Mouse (Mus musculus): ENCODE data around the gene Fgd6.

Fgd6 gene

DNA sequence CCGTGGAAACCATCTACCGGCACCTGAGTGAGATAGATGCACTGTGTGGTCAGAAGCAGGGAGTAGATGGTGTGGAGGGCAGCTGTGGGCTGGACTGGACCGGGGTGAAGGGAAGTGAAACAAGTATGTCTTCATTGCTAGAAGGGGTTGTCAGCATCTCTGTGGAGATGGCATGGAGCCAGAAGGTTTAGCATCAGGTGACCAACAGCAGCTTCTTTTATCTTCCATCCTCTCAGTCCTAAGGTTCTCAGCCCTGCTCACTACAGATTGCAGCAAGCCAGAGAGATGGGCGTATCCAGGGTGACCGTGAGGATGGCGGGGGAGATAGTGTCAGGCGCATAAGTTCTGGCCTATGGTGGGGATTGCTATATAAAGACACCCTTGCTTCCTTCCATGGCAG lies 86.8 kb downstream of the Fgd6 start:
- Histone ChIP-seq H3K27me3 (ENCODE audit: control insufficient read depth, insufficient read depth, low read length, poor library complexity, severe bottlenecking) (no peaks in the 10 kb centered on the region), H3K36me3 (ENCODE audit: control insufficient read depth, insufficient read depth, low read length, poor library complexity, severe bottlenecking) (no peaks in the 10 kb centered on the region)
- DNase-seq (ENCODE audit: low read depth, low spot score): peak; percentile 5

GRCm38 (mm10) chr10:94123581-94123980 lies 87.8 kb downstream of the Fgd6 start:
- Histone ChIP-seq H3K36me3 (ENCODE audit: control insufficient read depth, insufficient read depth, low read length, poor library complexity, severe bottlenecking) (no peaks in the 10 kb centered on the region), H3K27me3 (ENCODE audit: control insufficient read depth, insufficient read depth, low read length, poor library complexity, severe bottlenecking) (no peaks in the 10 kb centered on the region)
- no peak for DNase-seq (ENCODE audit: low read depth, low spot score)

- H3K27me3 ChIP-seq (ENCODE audit: control insufficient read depth, insufficient read depth, low read length, poor library complexity, severe bottlenecking): no peaks in the 10 kb centered on the region
- DNase-seq (ENCODE audit: low read depth, low spot score): peak; percentile 10
- H3K36me3 ChIP-seq (ENCODE audit: control insufficient read depth, insufficient read depth, low read length, poor library complexity, severe bottlenecking): no peaks in the 10 kb centered on the region
These were observed 88.6 kb downstream of the Fgd6 start for GRCm38 (mm10) chr10:94124376-94124775.

DNA sequence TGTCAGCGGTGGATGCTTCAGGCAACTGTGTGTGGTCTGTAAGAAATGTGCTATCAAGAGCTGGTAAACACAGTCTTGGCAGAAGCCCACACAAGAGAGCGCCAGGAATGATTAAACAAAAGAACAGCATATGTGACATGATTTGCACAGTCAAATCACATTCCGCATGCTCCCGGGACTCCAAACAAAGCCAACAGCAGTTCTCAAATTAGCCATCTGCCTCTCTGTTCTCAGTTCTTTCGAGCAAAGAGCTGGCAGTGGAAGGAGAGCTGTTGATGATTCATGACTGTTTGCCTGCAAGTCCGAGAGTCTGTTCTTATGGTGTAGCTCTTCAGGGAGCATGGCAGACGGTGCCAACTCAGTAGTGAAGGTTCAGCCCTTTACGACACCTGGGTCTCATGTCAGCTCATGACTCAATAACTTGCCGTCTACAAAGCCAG lies 93.9 kb downstream of the Fgd6 start:
- H3K27me3 ChIP-seq (ENCODE audit: control insufficient read depth, insufficient read depth, low read length, poor library complexity, severe bottlenecking): no peaks in the 10 kb centered on the region
- DNase-seq (ENCODE audit: low read depth, low spot score): no peak
- no peaks in the 10 kb centered on the region for H3K36me3 ChIP-seq (ENCODE audit: control insufficient read depth, insufficient read depth, low read length, poor library complexity, severe bottlenecking)

GRCm38 (mm10) chr10:94133081-94133480 lies 97.3 kb downstream of the Fgd6 start:
- Histone ChIP-seq H3K36me3 (ENCODE audit: control insufficient read depth, insufficient read depth, low read length, poor library complexity, severe bottlenecking) (no peaks in the 10 kb centered on the region; the same call in 1 of the 2 replicates), H3K27me3 (ENCODE audit: control insufficient read depth, insufficient read depth, low read length, poor library complexity, severe bottlenecking) (no peaks in the 10 kb centered on the region)
- DNase-seq (ENCODE audit: low read depth, low spot score): no peak

- no peak for DNase-seq (ENCODE audit: low read depth, low spot score)
- H3K36me3 ChIP-seq (ENCODE audit: control insufficient read depth, insufficient read depth, low read length, poor library complexity, severe bottlenecking): no peaks in the 10 kb centered on the region; the same call in 1 of the 2 replicates
- H3K27me3 ChIP-seq (ENCODE audit: control insufficient read depth, insufficient read depth, low read length, poor library complexity, severe bottlenecking): no peaks in the 10 kb centered on the region
These were observed 97.9 kb downstream of the Fgd6 start for GRCm38 (mm10) chr10:94133674-94134073.

- Histone ChIP-seq H3K27me3 (ENCODE audit: control insufficient read depth, insufficient read depth, low read length, poor library complexity, severe bottlenecking) (no peaks in the 10 kb centered on the region), H3K36me3 (ENCODE audit: control insufficient read depth, insufficient read depth, low read length, poor library complexity, severe bottlenecking) (no peaks in the 10 kb centered on the region; the same call in 1 of the 2 replicates)
- no peak for DNase-seq (ENCODE audit: low read depth, low spot score)
These were observed 99.0 kb downstream of the Fgd6 start for GRCm38 (mm10) chr10:94134535-94135390.

GRCm38 (mm10) chr10:94138890-94139482 lies 103.2 kb downstream of the Fgd6 start:
- H3K36me3 ChIP-seq (ENCODE audit: control insufficient read depth, insufficient read depth, low read length, poor library complexity, severe bottlenecking): no peaks in the 10 kb centered on the region; the same call in 1 of the 2 replicates
- DNase-seq (ENCODE audit: low read depth, low spot score): no peak
- H3K27me3 ChIP-seq (ENCODE audit: control insufficient read depth, insufficient read depth, low read length, poor library complexity, severe bottlenecking): no peaks in the 10 kb centered on the region

GRCm38 (mm10) chr10:94140227-94140931 lies 104.6 kb downstream of the Fgd6 start:
- no peaks in the 10 kb centered on the region; the same call in 1 of the 2 replicates for H3K36me3 ChIP-seq (ENCODE audit: control insufficient read depth, insufficient read depth, low read length, poor library complexity, severe bottlenecking)
- DNase-seq (ENCODE audit: low read depth, low spot score): no peak
- no peaks in the 10 kb centered on the region for H3K27me3 ChIP-seq (ENCODE audit: control insufficient read depth, insufficient read depth, low read length, poor library complexity, severe bottlenecking)

GRCm38 (mm10) chr10:94142427-94142826 lies 106.6 kb downstream of the Fgd6 start:
- DNase-seq (ENCODE audit: low read depth, low spot score): no peak
- H3K36me3 ChIP-seq (ENCODE audit: control insufficient read depth, insufficient read depth, low read length, poor library complexity, severe bottlenecking): no peaks in the 10 kb centered on the region

DNA sequence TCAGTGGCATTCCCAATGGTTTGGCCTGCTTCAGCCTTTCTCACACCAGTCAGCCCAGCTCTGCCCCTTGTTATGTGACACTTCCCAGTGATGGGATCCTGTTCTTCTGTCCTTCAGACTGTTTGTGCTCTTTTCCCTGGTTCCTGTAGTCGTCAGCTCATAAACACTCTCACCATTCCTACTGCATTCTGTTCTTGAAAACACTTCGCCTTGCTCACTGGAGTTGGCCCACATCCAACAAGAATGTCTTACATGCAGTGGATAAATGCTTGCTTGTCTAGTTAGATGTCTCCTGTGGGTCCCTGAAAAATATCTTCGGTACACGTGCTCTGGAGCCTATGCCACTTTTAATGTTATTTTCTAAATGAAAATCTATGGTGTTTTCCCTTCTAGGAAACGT lies 108.8 kb downstream of the Fgd6 start:
- Histone ChIP-seq H3K36me3 (ENCODE audit: control insufficient read depth, insufficient read depth, low read length, poor library complexity, severe bottlenecking) (no peaks in the 10 kb centered on the region), H3K27me3 (ENCODE audit: control insufficient read depth, insufficient read depth, low read length, poor library complexity, severe bottlenecking) (no peaks in the 10 kb centered on the region)
- DNase-seq (ENCODE audit: low read depth, low spot score): no peak

More at GRCm38 (mm10) chr10:94142427-94142826, 106.6 kb downstream of the Fgd6 start:
- no peaks in the 10 kb centered on the region for H3K27me3 ChIP-seq (ENCODE audit: control insufficient read depth, insufficient read depth, low read length, poor library complexity, severe bottlenecking)

GRCm38 (mm10) chr10:94147391-94147755 lies 111.6 kb downstream of the Fgd6 start:
- H3K27me3 ChIP-seq (ENCODE audit: control insufficient read depth, insufficient read depth, low read length, poor library complexity, severe bottlenecking): no peaks in the 10 kb centered on the region
- no peaks in the 10 kb centered on the region for H3K36me3 ChIP-seq (ENCODE audit: control insufficient read depth, insufficient read depth, low read length, poor library complexity, severe bottlenecking)
- DNase-seq (ENCODE audit: low read depth, low spot score): no peak

GRCm38 (mm10) chr10:94147756-94148531 lies 112.1 kb downstream of the Fgd6 start, which contains the start of gene Nr2c1:
Gene Nr2c1, plus strand, starts transcription at chr10:94148023.
- peak; percentile 78 for DNase-seq (ENCODE audit: low read depth, low spot score)
- no peaks in the 10 kb centered on the region for H3K36me3 ChIP-seq (ENCODE audit: control insufficient read depth, insufficient read depth, low read length, poor library complexity, severe bottlenecking)
- H3K27me3 ChIP-seq (ENCODE audit: control insufficient read depth, insufficient read depth, low read length, poor library complexity, severe bottlenecking): no peaks in the 10 kb centered on the region

DNA sequence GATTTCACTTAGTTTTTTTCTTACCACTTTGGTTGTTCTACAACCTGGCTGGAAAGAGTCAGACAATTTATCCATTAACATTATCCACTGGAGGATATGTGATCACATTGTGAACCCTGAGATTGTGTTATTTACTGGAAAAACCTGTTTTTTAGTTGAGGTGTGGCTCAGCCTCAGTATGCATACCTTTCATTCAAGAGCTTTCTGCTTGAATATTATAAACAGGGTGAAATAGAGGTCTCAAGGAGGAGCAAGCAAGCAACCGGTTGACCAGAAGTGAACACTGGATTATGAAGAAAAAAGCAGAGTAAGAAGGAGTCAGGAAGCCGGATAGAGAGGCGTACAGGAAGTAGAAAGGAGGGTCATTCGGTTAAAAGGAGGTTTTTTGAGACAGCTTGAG lies 115.7 kb downstream of the Fgd6 start:
- no peak for DNase-seq (ENCODE audit: low read depth, low spot score)
- no peaks in the 10 kb centered on the region for H3K36me3 ChIP-seq (ENCODE audit: control insufficient read depth, insufficient read depth, low read length, poor library complexity, severe bottlenecking)

More for the DNA sequence above, 115.7 kb downstream of the Fgd6 start:
- H3K27me3 ChIP-seq (ENCODE audit: control insufficient read depth, insufficient read depth, low read length, poor library complexity, severe bottlenecking): no peaks in the 10 kb centered on the region

Measured in splenic B cell, adult 2 months (primary cell).